11 mouse cellular contexts compared by ENCODE assay signal in genomic region chr1:181446591-181447114, GRCm38 (mm10).
A peak's percentile ranks its signal among the peaks of the same experiment; 100 is the strongest.
DNase-seq lines count a peak whose midpoint lies in the region; ATAC-seq and TF ChIP-seq lines count a peak whose summit lies in the region.
"Had no signal": no experiment of that assay in that cellular context is flagged by ENCODE, and none has a peak within 500 bp of the region (broad histone marks: within the 10 kb centered on the region; RNA-seq: fewer than 3 reads in every experiment).

No protein-coding gene starts in this region.

- H3K4me1 ChIP-seq in forebrain, embryonic 13.5 days = peaks cover 9% of the 10 kb centered on the region
- H3K4me1 ChIP-seq in forebrain, embryonic 11.5 days (replicated peaks; ENCODE audit: control insufficient read depth, insufficient read depth, low read length) = no peaks in the 10 kb centered on the region

- H3K27me3 ChIP-seq in forebrain, embryonic 13.5 days = no peaks in the 10 kb centered on the region
- H3K27me3 ChIP-seq in forebrain, embryonic 11.5 days (ENCODE audit: control insufficient read depth, insufficient read depth, low read length) = no peaks in the 10 kb centered on the region
- H3K27me3 ChIP-seq in Patski = no peaks in the 10 kb centered on the region

- intact Hi-C loops in gastrocnemius, postnatal 36 days (cut with DNase I) = loop anchor here (10.0 kb wide), 1 partner anchor 172 kb away; no protein-coding TSS in a partner anchor

- no peaks in the 10 kb centered on the region for H3K36me3 ChIP-seq in forebrain, embryonic 13.5 days (ENCODE audit: poor library complexity, severe bottlenecking)
- H3K36me3 ChIP-seq in forebrain, embryonic 11.5 days (ENCODE audit: control insufficient read depth, insufficient read depth, low read length) = no peaks in the 10 kb centered on the region

- no peak for DNase-seq in forebrain, embryonic 11.5 days (ENCODE audit: low spot score)
- peak; percentile 64 for DNase-seq in kidney, adult 18-20 months
- DNase-seq in kidney, postnatal 10 days = no peak
- peak; percentile 67 for DNase-seq in Patski (ENCODE audit: low read depth, low spot score)
- DNase-seq in kidney, postnatal 14 days = peak; percentile 54
- no peak for DNase-seq in gastrocnemius, postnatal 36 days
- DNase-seq in layer of hippocampus, postnatal 10 days (ENCODE audit: low spot score in 2 of 2) = no peak

- H3K27ac ChIP-seq in forebrain, embryonic 13.5 days = peak overlapping the region; percentile 65
- no peak overlapping the region for H3K27ac ChIP-seq in forebrain, embryonic 11.5 days (ENCODE audit: low read depth, low read length)

- no peak overlapping the region for H3K4me2 ChIP-seq in forebrain, embryonic 13.5 days
- no peak overlapping the region for H3K4me2 ChIP-seq in forebrain, embryonic 11.5 days (ENCODE audit: low read depth, low read length, severe bottlenecking)
- H3K4me2 ChIP-seq: midbrain, embryonic 11.5 days had no signal

- WGBS in forebrain, embryonic 13.5 days = 78% methylated on average over 6 of the region's 6 CpGs
- 88% methylated on average over 6 of the region's 6 CpGs for WGBS in forebrain, embryonic 11.5 days

- in situ Hi-C loops in Patski (cut with MboI; ENCODE audit: low pct_unique_long_range_greater_than_20kb) = no loop called here

- ATAC-seq in forebrain, embryonic 13.5 days = peak; percentile 63
- no peak for ATAC-seq in forebrain, embryonic 11.5 days (replicated peaks; ENCODE audit: low FRiP score)
- no peak for ATAC-seq in Patski
- ATAC-seq: intestine, postnatal 0 days had no signal

- no peak overlapping the region for H3K4me3 ChIP-seq in forebrain, embryonic 13.5 days
- H3K4me3 ChIP-seq in forebrain, embryonic 11.5 days (ENCODE audit: low read depth, low read length) = no peak overlapping the region
- H3K4me3 ChIP-seq: erythroblast, embryonic 14.5 days had no signal

- no peak overlapping the region for H3K9ac ChIP-seq in forebrain, embryonic 13.5 days
- H3K9ac ChIP-seq in forebrain, embryonic 11.5 days (ENCODE audit: low read length) = no peak overlapping the region

- CTCF ChIA-PET in Patski (lab: Charles Lee) = interaction anchor here (0.9 to 1.7 kb wide), 3 partner anchors 10 to 27 kb away, joined by 3 to 4 read pairs (median 4); no protein-coding TSS in a partner anchor

- POLR2A ChIA-PET in Patski (lab: Charles Lee) = no interaction called here

- no peaks in the 10 kb centered on the region for H3K9me3 ChIP-seq in forebrain, embryonic 13.5 days (replicated peaks)
- H3K9me3 ChIP-seq in forebrain, embryonic 11.5 days (ENCODE audit: control insufficient read depth, low read length) = no peaks in the 10 kb centered on the region

- TF ChIP-seq CTCF in Patski (IDR thresholded peaks at IDR 0.05) = no peak

Comparison
In these comparisons a context has a peak if more than half of its experiments do, and no peak if none do; other contexts are left out.
1. DNase-seq: peak in kidney, adult 18-20 months (single experiment), Patski (single experiment) and kidney, postnatal 14 days (single experiment); none in forebrain, embryonic 11.5 days (single experiment), kidney, postnatal 10 days (single experiment), gastrocnemius, postnatal 36 days (0 of 2) and layer of hippocampus, postnatal 10 days (0 of 2).